Mouse (Mus musculus) lung, postnatal 0 days (tissue): Measurements from ENCODE around the gene Gng4.
"Not testable (repeated sequence)": the region's sequence is repeated elsewhere in the genome, so short reads cannot be mapped to it uniquely, and the experiment has no call there.

Experiments
- CTCF ChIP-seq: IDR thresholded peaks from 2 replicates; pipeline ENCODE4 v1.5.1; 2016; ENCODE audit warnings: antibody characterized with exemption, mild to moderate bottlenecking
- EP300 ChIP-seq: IDR thresholded peaks from 2 replicates; pipeline ENCODE4 v1.6.1; 2016; ENCODE audit warnings: antibody characterized with exemption, mild to moderate bottlenecking, control low read depth

DNA sequence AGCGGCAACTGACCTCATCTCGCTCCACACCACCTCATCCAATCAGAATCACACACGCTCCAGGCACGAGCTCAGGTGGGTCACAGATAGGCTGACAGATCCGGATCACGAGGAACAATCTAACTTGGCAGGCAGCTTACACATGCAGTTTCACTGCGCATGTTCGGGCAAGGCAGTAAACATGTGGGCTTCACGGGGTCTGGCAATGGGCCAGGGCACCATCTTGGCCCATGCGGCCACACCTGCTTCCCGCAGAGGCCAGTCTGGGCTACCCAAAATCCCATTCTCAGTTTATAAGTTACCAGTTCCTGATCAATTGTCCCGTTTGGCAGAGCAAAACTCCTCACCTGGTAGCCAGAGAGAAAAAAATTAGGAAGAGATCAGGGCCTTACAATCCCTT lies 14.0 kb downstream of the Gng4 start:
- TF ChIP-seq CTCF, EP300: not testable (repeated sequence)
